Mouse (Mus musculus) heart, postnatal 14 days (tissue): ENCODE results near the gene Asb15. TPM values are rescaled to one million over a fixed set of nuclear protein-coding genes. Genes with fewer than 3 reads are reported as not detected.

Source experiments
- DNase-seq, 2 experiments: peaks; one replicate each; pipeline ENCODE4 v3.0.0; 2021 to 2022
- intact Hi-C: fragments of 180-260 bp; cut with DNase I; formaldehyde crosslinking; loops from one replicate; pipeline ENCODE4 v1.15.1; 2025
- long read RNA-seq, 2 experiments: library from polyadenylated mRNA; stranded (forward); transcript quantifications; one replicate each; pipeline ENCODE4 v2.0.0; 2021
- total RNA-seq, 2 experiments: library from RNA; stranded (reverse); gene quantifications; 2 replicates each; pipeline ENCODE4 v1.2.3; 2021

Gene Asb15
- total RNA-seq: 10 to 100 TPM; 42.9 to 47.5 TPM
- long read RNA-seq, experiment 1, partial matches to known transcripts: 6 of 16 reads
- long read RNA-seq, experiment 1, other reads (novel, unspliced or antisense): 10 of 16 reads
- long read RNA-seq, experiment 2, partial matches to known transcripts: 8 of 19 reads
- long read RNA-seq, experiment 2, other reads (novel, unspliced or antisense): 11 of 19 reads

DNA sequence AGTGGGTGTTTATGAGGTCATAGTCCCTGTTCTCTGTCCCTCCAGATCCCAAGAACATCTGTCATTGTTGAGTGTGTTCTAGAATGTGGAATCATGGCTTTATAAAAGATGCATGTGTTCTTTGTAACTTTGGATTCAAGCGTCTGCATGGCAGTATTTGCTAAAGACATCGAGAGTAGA, at the start of gene Asb15:
Asb15 (plus strand) TSS at position 81 of the 180 bp plus-strand sequence.
- DNase-seq: no peak
- intact Hi-C loops: no loop called here

DNA sequence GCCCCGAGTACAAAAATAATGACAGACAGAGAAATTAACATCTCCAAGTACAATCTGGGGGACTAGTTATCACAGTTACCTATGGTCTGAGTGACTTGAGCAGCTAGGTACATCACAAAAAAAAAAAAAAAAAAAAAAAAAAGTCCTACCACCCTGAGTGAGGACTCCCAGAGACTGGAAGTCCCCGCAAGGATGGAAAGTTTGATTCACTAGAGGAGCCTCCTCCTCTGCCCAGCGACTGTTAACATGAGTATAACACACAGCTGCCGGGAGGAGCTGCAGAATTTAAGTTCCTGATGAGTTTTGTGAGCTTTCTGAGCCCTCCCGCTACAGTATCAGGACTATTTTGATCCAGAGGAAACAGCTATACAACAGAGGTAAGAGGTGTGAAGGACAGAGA, 41.4 kb upstream of the Asb15 start:
- no peak for DNase-seq
- intact Hi-C loops: no loop called here

- no peak for DNase-seq
- intact Hi-C loops: no loop called here
These were observed 37.6 kb upstream of the Asb15 start for GRCm38 (mm10) chr6:24490341-24490740.

DNA sequence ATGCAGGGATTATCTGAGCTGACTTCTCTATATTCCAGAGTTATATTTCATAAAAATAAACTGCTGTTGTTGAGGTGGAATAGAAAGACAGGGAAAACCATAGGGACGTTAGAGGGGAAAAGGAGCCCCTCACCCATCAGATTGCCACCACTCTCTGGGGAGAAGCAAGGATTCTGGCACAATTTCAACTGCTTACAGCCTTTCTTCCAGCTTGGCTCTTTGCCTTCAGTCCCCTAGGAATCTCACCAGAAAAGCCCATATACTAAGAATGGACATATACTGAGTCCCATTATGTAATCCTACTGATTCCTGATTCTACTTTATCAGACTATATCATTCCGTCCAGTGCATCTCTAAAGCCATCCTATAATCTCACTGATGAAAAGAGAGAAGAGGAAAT, 23.8 kb upstream of the Asb15 start:
- intact Hi-C loops: no loop called here
- DNase-seq: no peak

- DNase-seq: peak; percentile 69 to 73
- intact Hi-C loops: no loop called here
These were observed 13.2 kb upstream of the Asb15 start, which contains the start of gene Iqub for GRCm38 (mm10) chr6:24514552-24515284. TSS of gene Iqub (minus strand) at chr6:24515067.

DNA sequence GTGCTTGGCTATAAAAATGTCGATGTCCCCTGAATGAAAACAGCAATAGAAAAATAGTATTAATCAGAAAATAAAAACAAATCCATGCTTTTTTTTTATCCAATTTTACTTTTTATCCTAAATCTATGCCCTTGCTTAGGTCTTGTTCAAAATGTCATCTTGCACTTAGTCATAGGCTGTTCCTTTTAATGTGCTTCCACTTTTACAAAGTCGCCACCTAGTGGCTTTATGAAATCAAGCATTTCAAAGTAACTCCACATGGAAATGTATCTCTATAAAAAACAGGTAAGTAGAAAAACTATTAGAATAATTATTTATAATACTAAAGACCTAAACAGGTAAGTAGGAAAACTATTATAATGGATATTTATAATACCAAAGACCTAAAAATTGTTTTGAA, 11.7 kb upstream of the Asb15 start:
- no peak for DNase-seq
- intact Hi-C loops: no loop called here

GRCm38 (mm10) chr6:24525705-24526104, 2.2 kb upstream of the Asb15 start:
- intact Hi-C loops: no loop called here

DNA sequence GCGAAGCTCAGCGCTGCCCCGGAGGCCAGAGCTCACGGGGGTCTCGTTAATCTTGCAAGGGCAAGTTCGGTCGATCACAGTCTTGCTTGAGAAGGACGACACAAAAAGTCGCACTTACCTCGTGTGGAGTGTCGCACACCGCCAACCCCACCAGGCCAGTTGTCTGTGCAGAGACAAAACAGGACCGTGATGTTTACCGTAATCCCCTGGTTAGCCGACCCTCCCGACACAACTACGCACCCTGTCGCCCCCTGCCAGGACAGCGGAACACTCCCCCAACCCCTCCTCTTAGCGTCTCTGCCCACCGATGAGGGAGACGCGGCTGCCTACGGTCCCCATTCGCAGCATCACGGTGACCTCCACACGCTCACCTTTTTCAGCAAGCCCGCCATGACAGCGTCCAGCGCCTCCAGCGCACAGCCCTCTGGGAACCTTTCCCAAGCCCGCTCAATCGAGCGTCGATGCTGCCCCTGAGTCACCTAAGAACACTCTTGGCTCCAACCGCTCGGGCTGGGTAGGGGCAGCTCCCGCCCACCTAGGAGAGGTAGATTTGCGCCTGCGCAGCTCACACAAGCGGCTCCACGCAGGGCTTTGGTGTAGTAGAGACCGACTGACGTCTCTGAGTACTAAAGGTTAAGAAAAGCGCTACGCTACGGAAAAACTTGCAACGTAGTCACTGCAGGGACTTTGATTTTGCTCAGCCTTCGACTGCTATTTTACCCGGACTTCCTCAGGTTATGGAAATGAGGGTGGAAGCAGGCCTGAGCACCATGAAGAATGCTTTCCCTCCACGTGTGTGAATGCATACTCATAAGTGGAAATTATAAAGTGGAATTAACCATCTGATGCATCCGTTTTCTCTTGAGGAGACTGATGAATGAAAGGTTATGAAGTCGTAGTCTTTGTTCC, 535 bp upstream of the Asb15 start, which contains the start of gene Ndufa5:
Ndufa5 (minus strand) TSS at position 859 of the 909 bp plus-strand sequence.
- intact Hi-C loops: no loop called here
- peak; percentile 90 for DNase-seq

More at GRCm38 (mm10) chr6:24525705-24526104, 2.2 kb upstream of the Asb15 start:
- DNase-seq: no peak

- intact Hi-C loops: loop anchor here (1.0 to 5.0 kb wide), 3 partner anchors 37 to 192 kb away; no protein-coding TSS in a partner anchor
- DNase-seq: peak; percentile 32 to 68
These were observed 2.2 kb downstream of the Asb15 start for GRCm38 (mm10) chr6:24530166-24530565.

DNA sequence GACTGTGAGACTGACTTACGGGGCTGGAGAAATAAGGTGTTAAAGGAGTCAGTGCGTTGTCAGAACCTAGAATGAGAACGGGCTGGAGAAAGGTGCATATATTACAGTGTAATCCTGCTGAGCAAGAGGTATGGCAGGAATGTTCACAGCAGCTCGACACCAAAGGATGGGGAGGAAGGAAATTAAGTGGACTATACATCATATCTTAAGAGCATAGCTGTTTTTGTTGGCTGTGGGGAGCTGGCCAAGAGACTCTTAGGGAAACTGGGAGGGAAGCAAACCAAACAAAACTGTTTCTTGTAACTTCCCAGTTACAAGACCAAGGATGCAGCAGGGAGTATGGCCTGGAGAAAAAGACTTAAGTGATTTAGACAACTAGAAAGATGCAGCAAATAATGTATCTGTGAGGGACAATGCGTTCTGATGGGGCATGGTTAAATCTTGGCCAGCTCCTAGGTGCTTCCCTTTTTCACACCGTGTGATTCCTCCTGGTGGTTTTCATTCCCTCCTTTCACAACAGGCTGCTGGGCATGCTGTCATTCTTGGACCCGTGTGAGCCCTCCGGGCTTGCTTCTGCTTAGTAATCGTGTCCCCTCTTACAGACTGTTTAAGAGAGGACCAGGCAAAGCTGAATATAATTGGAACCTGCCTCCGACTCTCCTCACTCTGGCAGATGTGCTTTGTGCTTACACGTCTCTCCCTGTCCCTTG, 2.9 kb downstream of the Asb15 start:
- DNase-seq: peak; percentile 16 to 25
- intact Hi-C loops: loop anchor here (1.0 to 5.0 kb wide), 3 partner anchors 36 to 191 kb away; no protein-coding TSS in a partner anchor

DNA sequence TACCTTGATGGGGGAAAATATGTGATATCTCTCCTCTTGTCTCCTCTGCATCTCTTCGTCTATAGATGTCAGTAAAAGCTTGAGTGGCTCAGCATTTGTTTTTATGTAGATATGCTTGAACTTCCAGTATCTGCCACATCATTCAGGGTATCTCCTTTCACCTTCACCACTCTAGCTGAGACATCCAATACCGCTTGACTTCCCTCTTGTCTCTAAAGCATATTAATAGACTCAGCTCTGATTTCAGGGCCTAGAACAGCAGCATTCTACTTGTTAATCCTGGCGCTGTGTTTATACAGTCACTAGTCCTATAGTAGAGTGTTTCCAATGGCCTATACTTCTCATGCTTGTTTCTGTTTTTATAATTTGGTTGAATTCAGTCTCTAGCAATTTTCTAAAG, 4.9 kb downstream of the Asb15 start:
- intact Hi-C loops: loop anchor here (5.0 kb wide), 2 partner anchors 34 to 189 kb away; no protein-coding TSS in a partner anchor
- no peak for DNase-seq

DNA sequence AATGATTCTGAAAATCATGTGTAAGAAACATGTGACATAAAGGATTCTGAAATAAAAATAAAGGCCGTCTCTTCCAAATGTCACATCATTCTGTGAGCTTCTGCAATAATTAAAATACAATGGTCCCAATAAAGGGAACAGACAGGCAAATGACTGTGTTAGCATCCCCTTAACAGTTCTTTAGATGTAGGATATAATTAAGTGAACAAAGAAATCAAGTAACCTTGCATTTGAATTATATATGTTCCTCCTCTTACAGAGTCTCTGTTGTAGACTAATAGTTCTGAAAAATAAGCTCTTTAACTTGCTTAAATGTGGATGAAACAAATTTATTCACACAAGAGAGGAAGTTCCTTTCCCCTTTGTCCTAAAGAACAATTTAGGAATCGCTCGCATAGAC, 10.5 kb downstream of the Asb15 start:
- DNase-seq: no peak
- intact Hi-C loops: no loop called here

GRCm38 (mm10) chr6:24540106-24540505, 12.2 kb downstream of the Asb15 start:
- intact Hi-C loops: no loop called here
- DNase-seq: no peak

DNA sequence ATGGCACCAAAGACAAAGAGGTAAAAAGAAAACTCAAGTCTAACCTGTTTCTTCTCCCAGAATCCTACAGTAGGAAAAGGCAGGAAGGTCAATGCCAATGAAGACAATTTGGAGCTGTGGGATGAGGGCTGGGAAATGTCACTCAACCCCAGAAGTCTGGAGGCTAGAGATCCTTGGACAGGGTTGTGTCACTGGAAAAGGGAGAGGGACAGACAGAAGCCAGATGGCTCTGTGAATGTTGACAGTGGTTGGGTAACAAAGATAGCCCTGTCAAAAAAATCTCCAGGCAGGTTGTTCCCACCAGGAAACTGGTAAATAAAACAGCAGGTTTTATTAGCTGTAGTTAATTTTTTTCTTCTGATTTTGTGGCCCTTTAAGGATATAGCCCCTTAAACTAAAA, 14.4 kb downstream of the Asb15 start:
- DNase-seq: peak in 1 of 2 experiments; percentile 35
- intact Hi-C loops: no loop called here

GRCm38 (mm10) chr6:24543119-24543591, 15.2 kb downstream of the Asb15 start:
- intact Hi-C loops: no loop called here
- DNase-seq: peak in 1 of 2 experiments; percentile 22

GRCm38 (mm10) chr6:24546716-24547420, 18.9 kb downstream of the Asb15 start:
- intact Hi-C loops: no loop called here

DNA sequence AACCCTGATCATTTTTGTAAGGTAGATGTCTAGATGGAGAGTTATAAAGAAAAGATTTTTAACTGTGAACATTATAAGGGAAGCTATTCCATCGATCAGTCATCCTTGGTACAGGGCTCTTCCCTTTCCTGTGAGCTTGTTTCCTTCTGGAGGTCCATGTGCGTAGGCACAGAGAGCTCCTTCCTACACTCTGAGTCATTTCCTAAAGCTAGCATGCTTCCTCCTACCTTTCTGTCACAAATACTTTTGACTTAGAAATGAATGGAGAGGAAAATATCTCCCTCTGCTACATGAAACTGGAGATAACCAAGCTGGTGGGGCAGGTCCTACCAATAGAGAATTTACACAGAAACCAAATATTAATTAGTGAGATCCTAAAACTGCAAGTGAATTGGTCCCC, 21.9 kb downstream of the Asb15 start:
- intact Hi-C loops: no loop called here

More at GRCm38 (mm10) chr6:24546716-24547420, 18.9 kb downstream of the Asb15 start:
- DNase-seq: no peak

GRCm38 (mm10) chr6:24552046-24552445, 24.1 kb downstream of the Asb15 start:
- intact Hi-C loops: no loop called here
- DNase-seq: no peak

More for the DNA sequence above, 21.9 kb downstream of the Asb15 start:
- DNase-seq: no peak

GRCm38 (mm10) chr6:24554427-24555086, 26.6 kb downstream of the Asb15 start:
- intact Hi-C loops: no loop called here
- DNase-seq: no peak
